Mouse (Mus musculus) retina, adult 2 months (tissue): ENCODE data around the gene Rhot2.

Experiments used
- DNase-seq: peaks from one replicate; pipeline ENCODE4 v3.0.0-alpha.2; 2012; ENCODE audit warnings: low read depth, low spot score

Gene Rhot2

DNA sequence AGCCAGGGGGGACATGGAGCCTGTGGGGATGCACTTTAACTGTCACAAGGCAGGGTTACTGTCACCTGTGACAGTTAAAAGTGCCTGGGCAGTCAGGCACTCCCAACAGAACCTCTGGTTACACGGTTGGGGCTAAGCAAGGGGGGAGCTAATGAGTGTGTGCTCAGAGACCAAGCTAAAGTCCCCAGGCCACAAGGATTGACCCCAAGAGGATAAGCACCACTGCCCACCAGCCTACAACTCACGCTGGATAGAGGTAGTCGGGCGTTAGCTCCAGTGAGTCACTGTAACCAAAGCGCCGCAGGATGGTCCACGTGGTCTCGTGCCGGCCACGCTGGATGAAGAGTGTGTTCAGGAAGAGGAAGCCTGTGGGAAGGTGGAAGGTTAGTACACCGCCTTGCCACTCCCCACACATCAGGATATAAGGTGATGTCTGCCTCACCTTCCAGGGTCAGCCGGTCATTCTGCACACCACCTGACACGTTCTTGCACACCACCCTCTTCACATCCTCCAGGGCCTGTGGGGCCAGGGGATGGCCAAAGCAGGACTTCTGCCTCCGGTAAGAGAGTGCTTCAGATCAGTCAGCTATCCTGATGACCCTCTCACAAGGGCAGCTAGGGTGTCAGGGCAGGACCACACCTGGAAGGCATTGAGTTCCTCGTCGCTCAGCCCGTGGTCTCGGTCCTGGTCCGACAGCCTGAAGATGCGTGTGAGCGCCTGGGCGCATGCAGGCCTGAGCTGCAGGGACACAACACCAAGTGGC lies 3.4 kb downstream of the Rhot2 start, which contains the start of gene Gm20683:
TSS of gene Gm20683 (minus strand) at position 647 of the 764 bp plus-strand sequence.
- DNase-seq: no peak

DNA sequence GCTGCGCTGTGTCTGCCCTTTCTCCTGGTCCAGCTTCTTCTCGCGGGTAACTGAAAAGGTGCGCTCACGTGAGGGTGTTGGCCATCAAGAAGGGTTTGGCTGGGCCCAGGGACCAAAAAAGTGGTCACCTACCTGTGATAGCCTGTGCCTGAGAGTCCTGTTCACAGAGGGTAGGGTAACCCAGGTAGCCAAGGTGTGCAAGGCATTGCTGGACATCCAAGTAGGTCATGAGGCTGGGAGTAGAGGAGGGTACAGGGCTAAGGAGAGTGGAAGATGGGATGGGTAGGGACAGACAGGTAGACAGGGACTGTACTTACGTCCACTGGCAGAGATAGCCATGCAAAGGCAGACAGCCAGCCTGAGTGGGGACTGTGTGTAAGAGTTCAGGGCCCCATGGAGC lies 4.1 kb downstream of the Rhot2 start:
- no peak for DNase-seq

GRCm38 (mm10) chr17:25839455-25840235 lies 5.0 kb downstream of the Rhot2 start:
- DNase-seq: no peak

DNA sequence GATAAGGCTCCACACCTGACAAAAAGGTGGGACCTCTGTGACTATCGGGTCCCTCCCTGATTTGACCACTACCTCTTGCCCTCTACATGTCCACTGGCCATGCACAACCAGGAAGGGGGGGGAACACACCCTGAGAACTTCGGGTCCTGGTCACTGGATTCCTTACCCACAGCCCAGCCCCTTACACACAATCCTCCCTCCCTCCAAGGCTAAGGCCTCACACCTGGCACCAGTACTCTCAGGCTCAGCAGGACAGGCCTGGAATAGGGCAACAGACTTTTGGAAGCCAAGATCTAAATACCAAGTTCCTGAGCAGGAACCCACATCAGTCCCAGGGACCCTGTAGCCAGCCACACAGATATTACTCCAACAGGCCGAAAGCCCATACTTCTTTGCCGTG lies 5.7 kb downstream of the Rhot2 start:
- no peak for DNase-seq

DNA sequence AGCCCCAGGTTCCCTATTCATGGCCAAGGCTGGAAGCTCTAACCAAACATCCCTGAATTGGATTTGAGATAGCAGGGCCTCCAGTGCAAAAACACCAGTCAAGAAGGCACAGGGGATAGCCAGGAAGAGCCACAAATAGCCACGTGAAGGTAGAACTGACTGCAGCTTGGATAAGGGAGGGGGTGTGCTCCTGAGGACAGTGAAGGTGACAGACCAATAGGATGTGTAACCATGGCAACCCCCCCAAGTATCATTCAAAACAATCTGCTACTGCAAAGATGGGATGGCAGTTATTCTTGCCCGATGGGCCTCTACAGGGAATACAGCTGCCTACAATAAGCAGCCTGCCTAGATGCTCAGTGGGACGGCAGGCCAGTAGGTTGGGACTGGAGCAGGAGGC lies 7.1 kb downstream of the Rhot2 start:
- DNase-seq: no peak

GRCm38 (mm10) chr17:25837076-25837410 lies 7.6 kb downstream of the Rhot2 start, which contains the start of gene Rhbdl1:
Rhbdl1 (minus strand) TSS chr17:25837295.
- no peak for DNase-seq

- no peak for DNase-seq
These were observed 8.1 kb downstream of the Rhot2 start for GRCm38 (mm10) chr17:25836397-25837075.

DNA sequence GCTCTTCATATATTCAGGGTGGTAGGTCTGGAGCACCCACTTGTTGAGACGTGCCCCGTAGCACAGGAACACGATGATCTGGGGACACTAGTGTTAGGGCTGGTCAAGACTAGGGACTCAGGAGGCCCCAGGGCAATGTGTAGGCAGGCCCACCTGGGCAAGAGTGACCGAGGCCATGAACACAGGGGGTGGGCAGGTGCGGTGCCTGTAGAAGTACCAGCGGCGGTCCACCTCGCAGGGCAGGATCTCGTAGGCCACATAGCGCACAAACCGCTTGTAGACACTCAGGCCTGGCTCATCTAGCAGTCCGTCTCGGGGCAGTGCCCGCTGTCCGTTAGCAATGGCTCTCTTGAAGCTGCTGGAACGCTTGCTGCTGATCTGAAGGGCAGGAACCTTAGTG lies 8.8 kb downstream of the Rhot2 start:
- DNase-seq: no peak

GRCm38 (mm10) chr17:25835301-25835700 lies 9.3 kb downstream of the Rhot2 start:
- no peak for DNase-seq

GRCm38 (mm10) chr17:25834595-25835222 lies 9.9 kb downstream of the Rhot2 start:
- no peak for DNase-seq

- no peak for DNase-seq
These were observed 10.6 kb downstream of the Rhot2 start for GRCm38 (mm10) chr17:25833961-25834594.

- DNase-seq: no peak
These were observed 11.4 kb downstream of the Rhot2 start, which contains the start of gene Stub1 for GRCm38 (mm10) chr17:25833291-25833663. Stub1 (minus strand) TSS chr17:25833404.

- DNase-seq: peak; percentile 97
These were observed 12.0 kb downstream of the Rhot2 start for GRCm38 (mm10) chr17:25832436-25833290.

DNA sequence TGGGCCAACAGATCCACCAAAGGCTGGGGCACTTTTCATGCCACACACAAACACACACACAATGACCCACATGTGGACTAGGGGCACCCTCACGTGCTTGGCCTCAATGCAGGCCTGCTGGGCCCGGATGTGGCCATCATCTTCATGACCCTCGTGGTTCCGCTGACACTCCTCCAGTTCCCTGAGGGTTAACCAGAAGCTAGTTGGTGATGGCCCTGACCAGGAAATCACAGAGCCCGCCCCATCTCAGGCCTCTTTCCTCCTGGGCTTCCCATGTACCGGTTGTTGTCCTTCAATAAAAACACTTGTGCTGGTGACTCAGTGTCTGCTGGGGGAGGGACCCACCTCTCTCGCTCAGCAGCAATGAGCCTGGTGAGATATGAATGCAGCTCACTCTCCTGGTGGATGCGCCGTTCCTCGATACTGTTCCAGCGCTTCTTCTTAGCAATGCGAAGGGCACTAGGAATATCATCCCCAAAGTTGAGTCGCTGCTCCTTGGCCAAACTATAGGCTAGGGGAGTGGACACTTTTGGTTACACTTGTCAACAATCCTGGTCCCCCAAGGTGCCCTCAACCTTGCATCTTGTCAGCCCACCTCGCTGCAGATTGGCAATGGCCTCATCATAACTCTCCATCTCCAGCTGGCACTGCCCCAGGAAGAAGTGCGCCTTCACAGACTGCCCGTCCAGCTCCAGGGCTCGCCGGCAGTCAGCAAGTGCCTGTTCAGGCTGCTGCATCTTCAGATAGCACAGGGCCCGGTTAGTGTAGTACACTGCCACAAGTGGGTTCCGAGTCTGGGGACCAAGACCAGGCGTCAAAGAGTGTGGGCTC lies 13.0 kb downstream of the Rhot2 start:
- no peak for DNase-seq

- no peak for DNase-seq
These were observed 13.7 kb downstream of the Rhot2 start for GRCm38 (mm10) chr17:25830806-25831431.

DNA sequence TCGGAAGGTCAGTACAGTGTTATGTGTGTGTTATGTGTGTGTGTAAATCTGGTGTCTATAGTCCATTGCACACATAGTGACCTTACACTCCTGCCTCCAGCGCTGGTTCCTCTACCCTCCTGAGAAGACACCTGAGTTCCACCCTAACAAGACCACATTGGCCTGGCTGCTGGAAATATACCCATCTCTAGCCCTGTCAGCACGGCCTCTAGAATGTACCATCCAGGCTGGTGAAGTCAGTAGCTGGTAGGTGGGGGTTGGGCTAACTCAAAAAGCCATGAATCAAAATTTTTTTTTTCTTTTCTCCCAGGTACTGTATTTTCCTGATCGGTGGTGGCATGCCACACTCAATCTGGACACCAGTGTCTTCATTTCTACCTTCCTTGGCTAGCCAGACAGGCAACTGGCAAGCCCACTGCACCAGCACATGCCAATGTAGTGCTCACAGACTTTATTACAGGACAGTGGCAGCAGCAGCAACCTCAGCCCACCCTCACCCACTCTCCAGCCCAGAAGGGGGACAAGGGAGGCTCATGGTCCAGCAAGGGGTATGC lies 14.4 kb downstream of the Rhot2 start:
- no peak for DNase-seq

DNA sequence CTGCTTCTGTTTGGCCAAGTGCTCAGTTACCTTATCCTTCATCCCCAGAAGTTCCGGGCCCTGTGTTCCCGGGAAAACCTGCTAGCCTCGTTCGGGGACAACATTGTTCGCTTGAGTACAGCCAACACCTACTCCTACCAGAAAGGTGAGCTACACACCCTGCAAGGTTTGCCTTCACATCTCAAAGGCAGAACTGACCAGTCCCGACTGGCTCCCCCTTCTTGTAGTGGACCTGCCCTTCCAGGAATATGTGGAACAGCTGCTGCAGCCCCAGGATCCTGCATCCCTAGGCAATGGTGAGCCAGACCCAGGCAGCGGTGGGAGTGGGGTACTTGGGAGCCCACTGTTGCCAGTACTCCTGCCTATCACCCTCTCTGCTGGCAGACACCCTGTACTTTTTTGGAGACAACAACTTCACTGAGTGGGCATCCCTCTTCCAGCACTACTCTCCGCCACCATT lies 15.1 kb downstream of the Rhot2 start:
- DNase-seq: no peak

DNA sequence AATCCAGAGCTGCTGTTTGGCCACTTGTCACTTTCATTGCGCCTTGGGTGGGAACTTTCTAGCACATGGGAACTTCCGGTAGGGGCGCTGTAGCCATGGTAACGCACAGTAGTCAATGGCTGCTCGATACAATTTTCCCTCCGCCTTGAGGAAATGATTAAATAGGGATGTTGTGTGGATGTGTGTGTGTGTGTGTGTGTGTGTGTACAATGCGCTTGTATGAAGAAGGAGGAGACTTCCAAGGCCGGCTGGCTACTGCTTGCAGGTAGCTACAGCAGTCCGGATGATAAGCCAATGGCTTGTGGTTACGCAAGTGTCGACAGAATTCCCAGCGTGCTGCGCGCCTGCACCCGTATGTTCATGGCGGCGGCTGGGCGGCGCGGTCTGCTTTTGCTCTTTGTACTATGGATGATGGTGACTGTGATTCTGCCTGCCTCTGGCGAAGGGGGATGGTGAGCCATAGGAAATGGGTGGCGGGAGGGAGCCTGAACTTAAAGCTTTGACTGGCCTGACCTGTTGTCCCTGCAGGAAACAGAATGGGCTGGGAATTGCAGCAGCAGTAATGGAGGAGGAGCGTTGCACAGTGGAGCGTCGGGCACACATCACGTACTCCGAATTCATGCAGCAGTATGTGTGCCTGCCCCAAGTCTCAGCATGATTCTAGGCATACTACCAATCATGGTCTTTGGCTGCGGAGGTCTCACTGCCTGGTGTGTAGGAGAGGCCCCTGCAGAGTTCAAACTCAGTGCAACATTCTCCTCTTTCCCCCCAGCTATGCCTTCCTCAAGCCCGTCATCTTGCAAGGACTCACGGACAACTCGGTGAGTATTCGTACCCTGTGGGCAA lies 15.7 kb downstream of the Rhot2 start, which contains the start of gene Jmjd8:
TSS of gene Jmjd8 (plus strand) at position 156 of the 846 bp plus-strand sequence.
- DNase-seq: peak; percentile 68
